Mouse (Mus musculus): ENCODE results near the gene Kcnmb2.

GRCm38 (mm10) chr3:32149851-32150570 lies 247.7 kb downstream of the Kcnmb2 start:
- TF ChIP-seq MYOD1 (IDR thresholded peaks at IDR 0.05; ENCODE audit: control insufficient read depth in 1 of 3, insufficient read length in 2 of 3, low read depth in 2 of 3) (no peak), POLR2A (IDR thresholded peaks at IDR 0.05; ENCODE audit: insufficient read length, low read depth) (no peak), E2F4 (IDR thresholded peaks at IDR 0.05; ENCODE audit: insufficient read depth) (no peak), TCF3 (IDR thresholded peaks at IDR 0.05; ENCODE audit: insufficient read length, low read depth) (no peak)
